Mouse (Mus musculus): ENCODE results near the gene Ralgds.

Ralgds gene

DNA sequence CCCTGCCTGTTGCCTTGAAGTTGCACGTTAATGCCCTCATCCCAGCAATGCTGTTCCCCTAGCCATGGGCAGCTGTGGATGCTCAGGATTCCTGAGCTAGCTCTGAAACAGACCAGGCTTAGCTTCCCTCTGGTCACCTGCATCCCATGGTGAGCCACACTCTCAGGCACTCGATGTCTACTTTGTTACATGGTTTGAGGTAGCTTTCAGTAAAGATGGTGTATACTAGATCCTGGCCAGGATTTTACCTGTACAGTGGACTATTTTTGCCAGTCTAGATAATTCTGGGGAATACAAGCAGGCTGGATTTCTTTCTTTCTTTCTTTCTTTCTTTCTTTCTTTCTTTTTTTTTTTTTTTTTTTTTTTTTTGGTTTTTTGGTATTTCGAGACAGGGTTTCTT, 7.1 kb upstream of the Ralgds start, which contains the start of gene Gm10134:
TSS of gene Gm10134 (plus strand) at position 301 of the 400 bp plus-strand sequence.
- no peak for DNase-seq

DNA sequence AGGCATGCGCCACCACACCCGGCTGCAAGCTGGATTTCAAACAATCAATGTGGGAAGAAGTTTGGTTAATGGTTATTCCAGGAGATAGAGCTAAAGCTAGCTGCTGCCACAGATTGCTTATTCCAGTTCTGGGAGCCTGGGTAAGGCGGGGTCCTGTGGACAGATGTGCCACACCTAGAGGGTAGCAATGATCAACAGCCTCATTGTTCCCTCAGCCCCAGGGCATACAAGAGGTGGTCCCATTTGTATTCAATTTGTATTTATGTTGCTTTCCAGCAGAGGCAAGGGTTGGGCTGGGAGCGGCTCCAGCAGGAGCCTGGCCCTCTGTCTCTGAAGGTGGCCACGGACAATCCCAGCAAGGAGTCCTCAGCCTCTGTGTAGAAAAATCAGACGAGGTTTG, 6.6 kb upstream of the Ralgds start:
- no peak for DNase-seq

DNA sequence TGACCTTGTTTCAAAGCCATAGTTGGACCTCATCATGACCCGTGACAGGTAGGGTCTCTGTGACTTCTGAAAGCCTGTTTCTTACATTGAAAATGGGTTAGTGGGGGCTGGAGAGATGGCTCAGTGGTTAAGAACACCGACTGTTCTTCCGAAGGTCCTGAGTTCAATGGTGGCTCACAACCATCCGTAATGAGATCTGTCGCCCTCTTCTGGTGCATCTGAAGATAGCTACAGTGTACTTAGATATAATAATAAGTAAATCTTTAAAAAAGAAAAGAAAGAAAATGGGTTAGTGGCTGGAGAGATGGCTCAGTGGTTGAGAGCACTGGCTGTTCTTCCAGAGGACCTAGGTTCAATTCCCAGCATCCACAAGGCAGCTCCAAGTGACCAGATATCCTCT, 1.3 kb upstream of the Ralgds start:
- peak in 1 of 2 experiments; percentile 9 for DNase-seq

DNA sequence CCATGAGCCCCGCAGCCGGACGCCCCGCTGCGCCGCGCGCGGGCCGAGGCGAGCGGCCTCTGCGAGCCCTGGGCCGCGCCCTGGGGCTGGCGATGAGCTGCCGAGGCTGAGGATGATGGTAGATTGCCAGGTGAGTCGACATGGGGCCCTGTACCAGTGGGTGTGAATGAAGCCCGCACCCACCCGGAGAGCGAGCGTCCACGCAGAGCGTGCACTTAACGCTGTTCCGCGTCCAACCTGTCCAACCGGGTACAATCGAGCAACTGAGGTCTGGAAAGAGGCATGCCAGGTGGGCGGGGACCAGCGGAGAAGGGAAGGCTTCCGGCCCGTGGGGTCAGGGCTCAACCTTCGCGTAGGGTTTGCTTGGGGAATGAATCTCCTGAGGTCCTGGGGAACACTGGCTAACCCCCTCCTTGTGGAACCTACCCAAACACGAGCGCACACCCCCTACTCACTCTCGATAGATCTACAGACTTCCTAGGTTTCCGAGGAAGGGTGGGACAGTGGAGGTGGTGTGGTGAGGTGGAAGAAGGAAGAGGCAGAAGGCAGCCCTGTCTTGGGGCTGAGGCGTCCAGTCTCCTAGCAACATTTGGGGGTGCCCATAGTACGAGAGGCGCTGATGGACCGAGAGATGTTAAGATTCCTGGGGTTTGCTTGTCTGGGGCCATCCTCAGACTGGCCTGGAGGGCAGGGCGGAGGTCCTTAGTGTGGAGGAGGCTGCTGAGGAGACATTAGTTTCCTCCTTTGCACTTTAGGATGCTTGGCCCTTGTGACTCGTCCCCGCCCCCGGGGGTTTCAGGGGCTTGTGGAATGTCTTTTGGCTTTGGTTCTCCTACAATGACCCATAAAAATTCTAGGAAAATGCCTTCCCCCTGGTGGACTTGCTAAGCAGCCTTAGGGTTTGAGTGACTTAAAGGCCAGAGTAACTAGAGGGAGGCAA, 776 bp downstream of the Ralgds start:
- DNase-seq, result peak; percentile 61 to 68

DNA sequence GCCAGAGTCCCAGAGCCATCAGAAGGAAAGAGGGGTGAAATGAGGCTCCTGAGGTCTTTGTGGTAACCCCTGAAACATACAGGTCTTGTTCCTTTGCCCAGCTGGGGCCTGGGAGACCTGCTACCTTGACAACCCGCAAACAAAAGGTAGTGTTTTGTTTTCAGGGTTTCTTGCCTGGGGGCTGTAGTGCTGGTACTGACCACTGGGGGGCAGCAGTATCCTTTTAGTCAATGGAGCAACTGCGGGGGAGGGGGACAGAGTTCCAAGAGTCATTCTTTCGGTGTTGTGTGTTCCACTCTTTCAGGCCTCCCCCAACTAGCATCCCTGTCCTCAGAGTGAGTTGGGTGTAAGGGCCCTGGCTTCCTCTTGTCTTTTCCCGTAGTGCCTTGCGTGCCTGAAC, 1.6 kb downstream of the Ralgds start:
- peak; percentile 95 to 98 for DNase-seq

DNA sequence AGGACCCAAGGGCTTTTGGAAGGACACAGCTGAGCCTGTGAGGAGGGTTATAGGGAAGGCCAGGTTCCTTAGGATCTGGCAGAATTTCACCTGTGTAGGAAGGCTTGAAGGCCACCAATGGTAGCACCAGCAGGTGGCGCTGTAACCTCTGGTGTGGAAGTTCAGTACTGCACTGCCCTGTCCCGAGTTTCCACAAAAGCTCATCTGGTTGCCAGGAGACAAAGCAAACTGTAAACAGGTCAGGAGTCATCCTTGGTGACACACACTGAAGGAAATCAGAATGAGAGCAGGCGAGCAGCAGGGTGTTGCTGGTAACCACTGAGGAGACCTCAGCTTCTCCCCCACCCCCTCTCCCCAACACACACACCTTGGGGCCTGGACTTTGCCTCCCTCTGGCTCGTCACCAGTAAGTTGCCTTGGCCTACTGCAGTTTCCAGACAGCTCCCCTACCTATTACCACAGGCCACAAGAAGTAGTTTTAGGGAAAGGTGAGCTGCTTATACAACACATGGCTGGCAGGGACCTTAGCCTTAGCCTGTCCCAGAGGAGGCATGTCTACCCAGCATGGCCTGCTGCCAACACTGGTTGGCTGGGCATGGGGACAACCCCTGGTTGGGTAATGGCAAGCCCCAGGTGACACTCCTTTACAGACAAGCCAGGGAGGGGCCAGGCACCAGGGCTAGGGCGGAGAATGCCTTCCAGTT, 4.4 kb downstream of the Ralgds start:
- peak; percentile 79 to 90 for DNase-seq

DNA sequence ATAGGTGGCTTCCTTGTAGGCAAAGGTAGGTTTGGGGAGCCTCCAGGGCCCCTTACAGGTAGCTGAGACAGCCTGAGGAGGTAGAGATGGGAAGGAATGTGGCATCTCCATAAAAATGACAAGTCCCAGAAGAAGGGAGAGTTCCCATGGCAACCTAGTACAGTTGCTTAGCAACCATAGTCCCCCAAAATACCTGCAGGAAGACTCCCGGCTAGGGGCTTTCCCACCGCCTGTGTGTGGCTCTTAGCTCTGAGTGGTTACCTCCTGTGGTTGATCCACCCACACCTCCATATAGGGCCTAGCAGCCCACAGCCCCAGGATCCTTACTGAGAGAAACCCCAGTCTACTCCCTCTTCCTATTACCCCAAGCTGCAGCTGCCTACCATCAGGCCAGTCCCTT, 5.3 kb downstream of the Ralgds start:
- peak in 1 of 2 experiments; percentile 13 for DNase-seq

DNA sequence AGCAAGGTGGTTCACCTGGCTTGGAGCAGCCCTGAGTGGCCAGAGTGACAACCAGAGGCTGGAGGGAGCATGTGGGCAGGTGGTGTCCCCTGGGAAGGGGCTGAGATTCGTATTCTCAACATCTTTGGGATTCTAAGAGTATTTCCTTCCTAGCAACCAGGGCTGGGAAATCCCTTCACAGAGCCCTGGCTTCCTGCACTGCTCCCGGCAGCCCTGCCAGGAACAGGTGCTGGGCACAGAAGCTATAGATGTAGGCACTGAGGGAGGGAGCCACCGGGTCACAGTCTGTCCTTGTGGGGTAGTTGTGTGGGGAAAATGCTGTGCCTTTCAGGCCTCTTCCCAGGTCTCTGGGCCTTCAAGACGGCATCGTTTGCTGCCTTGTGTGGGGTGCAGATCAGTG, 7.7 kb downstream of the Ralgds start:
- peak; percentile 51 to 70 for DNase-seq

DNA sequence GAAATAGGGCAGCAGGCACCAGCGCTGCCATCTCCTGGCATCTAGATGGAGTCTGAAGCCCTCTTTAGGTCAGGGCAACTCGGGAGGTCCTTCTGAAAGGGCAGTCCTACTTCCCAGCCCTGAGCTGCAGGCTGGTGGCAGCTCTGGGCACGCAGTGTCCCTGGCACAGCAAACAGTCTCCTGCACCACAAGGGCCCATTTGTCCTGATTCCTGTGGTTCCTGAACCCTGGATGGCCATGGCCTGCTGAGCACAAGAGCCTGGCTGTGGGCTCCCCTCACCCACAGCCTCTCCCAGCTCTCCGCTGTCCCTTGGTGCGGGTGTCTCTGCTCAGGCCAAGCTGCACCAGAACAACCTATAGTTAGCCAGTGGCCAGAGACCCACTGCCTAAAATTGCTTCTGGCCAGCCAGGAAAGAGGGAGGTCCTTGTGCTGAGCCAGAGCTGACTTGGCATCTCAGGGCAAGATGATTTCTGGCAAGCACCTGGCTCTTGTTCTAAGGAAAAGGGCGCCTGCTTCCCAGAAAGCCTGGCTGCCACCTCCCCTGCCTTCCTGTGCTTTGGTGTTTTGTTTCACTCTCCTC, 8.7 kb downstream of the Ralgds start:
- peak; percentile 54 to 65 for DNase-seq

DNA sequence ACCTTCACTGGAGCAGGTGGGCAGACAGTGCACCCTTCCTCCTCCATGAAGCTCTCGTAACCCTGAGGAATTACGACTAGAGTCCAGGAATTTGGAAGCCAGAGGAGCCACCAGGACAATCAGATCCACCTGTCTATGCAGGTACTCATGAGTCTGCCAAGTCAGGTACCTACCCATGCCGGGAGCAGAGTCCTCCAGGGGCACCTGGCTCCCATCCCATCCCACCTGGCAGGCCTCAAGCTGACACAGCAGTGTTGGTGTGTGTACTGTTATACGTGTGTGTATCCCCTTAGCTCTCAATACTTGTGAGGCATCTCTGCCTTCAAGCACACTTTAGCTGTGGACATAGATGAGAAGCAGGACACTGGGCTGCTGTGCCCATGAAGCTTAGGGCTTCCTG, 9.2 kb downstream of the Ralgds start:
- DNase-seq, result peak; percentile 63 to 66

- DNase-seq, result peak; percentile 90
Observed at GRCm38 (mm10) chr2:28523643-28524117, 10.8 kb downstream of the Ralgds start.

- DNase-seq, result peak in 1 of 2 experiments; percentile 16
Observed at GRCm38 (mm10) chr2:28524406-28524805, 11.5 kb downstream of the Ralgds start.

DNA sequence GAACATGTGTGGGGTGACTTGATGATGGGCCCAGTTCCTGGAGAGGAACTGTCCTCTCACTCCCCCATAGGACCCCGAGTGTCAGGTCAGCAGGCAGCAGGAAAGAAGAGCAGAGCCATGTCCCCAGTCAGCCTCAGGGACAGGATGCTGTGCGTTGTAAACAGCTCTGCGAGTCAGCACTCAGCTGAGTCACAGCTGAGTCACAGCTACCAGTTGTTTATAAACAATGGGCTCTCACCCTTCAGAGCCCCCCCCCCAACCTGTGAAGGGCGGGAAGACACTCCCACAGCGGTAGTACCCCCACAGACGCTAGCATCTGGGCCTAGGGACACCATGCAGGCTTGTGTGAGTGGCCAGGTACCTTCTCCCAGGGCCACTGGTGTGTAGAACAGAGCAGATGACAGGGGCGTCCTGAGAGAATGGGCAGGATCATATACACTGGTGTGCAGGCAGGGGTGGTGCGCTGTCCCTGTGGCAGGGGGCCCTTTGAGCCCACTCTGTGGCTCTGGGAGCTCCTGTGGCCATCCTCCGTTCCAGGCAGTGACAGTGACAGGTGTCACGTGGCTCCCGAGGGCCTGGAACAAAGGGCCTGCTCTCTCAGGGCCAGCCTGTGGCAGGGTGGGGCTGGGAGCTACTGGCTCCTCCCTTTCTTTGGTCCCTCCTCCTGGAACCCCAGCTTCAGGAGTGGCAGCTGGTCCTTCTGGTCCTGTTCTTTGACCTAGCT, 12.5 kb downstream of the Ralgds start:
- peak; percentile 52 to 54 for DNase-seq

GRCm38 (mm10) chr2:28525943-28526876, 13.3 kb downstream of the Ralgds start:
- peak; percentile 53 to 72 for DNase-seq

DNA sequence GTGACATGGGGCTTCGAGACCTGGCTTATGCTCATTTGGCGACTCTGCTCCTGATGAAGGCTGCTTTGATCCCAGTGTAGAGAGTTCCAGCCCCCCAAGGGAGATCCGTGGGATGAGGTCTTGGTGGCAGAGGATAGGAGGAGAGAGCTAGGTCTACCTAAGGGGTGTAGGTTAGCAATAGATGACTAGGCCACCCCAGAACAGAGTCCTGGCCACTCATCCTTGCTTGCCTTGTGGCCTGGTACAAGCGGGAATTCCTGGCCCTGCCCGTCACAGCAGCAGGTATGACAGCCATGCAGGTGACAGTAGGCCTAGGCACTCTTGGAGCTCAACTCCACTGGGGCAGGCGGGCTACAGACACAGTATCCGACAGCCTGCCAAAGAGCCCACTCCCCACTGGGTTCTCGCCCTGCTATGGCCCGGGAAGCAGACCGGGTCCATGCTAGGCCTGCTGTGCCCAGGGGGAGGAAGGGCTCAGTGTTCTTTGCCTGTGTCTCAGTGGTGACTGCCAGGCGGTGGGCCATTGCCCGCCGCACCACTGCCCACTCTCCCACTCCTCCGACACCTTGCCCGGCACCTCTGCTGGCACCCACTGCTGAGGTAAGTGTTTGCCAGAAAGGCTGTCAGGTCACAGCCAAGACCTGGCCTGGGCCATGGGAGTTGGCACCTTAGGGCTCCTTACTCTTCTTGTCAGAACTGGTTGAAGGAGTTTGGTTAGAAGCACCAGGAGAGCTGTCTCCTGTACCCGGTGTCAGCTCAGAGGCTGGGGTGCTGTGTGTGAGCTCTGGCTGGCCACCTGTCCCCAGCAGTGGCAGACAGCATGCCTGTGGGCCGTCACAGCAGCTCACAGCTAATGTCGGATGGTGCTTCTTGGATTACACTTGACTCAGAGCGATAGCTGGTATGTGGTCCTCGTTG, 14.8 kb downstream of the Ralgds start:
- peak; percentile 41 to 46 for DNase-seq

- peak in 1 of 2 experiments; percentile 23 for DNase-seq
Observed at GRCm38 (mm10) chr2:28528354-28528730, 15.4 kb downstream of the Ralgds start.

DNA sequence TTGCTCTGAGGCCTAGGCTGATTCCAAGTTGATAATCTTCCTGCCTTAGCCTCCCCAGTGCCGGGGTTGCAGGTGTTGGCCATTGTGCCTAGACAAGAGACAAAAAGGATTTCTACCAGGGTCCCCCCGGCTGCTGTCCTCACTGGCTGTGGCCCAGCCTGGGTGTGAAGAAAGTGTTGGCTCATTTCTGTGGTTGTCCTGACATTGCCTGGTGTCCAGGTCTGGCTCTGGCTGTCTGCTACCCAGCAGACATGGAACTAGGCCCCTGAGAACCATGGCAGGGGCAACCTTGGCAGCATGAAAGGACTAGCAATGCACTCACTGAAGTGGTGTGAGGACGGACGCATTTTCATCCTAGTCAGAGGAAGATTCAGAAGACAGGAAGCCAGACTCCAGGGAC, 16.9 kb downstream of the Ralgds start:
- no peak for DNase-seq

GRCm38 (mm10) chr2:28530311-28530710, 17.4 kb downstream of the Ralgds start:
- no peak for DNase-seq

- peak; percentile 87 to 88 for DNase-seq
Observed at GRCm38 (mm10) chr2:28532938-28533771, 20.2 kb downstream of the Ralgds start.
